Mouse (Mus musculus) gonadal fat pad, adult 2 months (tissue): ENCODE results near the gene Babam2. TPM values are rescaled to one million over a fixed set of nuclear protein-coding genes. Genes with fewer than 3 reads are reported as not detected.

ENCODE experiments used
- DNase-seq: peaks from one replicate; pipeline ENCODE4 v3.0.0-alpha.2; 2012; ENCODE audit warnings: low read depth
- polyA plus RNA-seq: library from polyadenylated mRNA; depleted of rRNA; stranded (reverse); fragments of >200 nt; gene quantifications from 2 replicates; pipeline ENCODE4 v1.2.3, GENCODE M21; 2012; rRNA removed

Babam2 gene
- polyA plus RNA-seq, result 49.0 and 49.9 TPM in 2 replicates

DNA sequence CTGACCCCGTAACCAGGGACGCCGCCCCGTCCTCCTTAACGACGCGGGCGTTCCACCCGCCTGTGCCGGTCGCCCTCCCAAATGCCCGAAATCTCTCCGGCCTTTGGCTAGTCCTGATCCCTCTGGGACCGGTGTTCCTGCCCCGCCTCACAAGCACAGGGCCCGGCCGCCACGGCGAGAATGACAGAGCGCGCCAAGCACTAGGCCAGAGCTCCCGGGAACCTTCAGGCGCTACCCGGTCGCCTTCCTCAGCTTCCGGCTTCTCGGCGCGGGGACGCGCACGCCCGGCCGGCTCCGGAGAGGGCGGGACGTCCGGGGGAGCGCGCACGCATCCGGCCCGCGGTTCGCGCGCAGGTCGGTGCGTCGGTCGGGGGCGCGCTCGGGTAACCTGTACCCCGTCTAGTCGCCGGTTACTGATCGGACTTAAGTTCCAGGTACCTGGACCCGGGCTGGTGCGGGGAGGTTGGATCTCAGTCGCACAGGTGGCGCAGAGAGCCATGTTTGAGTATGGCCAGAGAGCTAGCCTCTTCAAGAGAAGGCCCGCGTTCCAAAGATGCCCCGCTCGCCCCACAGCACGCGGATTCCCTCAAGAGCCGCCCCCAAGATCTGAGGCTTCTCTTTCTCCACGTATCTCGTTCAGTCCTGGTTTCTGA lies at the start of gene Babam2:
Gene Babam2 (plus strand): TSS at position 41 of the 653 bp plus-strand sequence.
- DNase-seq, result no peak

DNA sequence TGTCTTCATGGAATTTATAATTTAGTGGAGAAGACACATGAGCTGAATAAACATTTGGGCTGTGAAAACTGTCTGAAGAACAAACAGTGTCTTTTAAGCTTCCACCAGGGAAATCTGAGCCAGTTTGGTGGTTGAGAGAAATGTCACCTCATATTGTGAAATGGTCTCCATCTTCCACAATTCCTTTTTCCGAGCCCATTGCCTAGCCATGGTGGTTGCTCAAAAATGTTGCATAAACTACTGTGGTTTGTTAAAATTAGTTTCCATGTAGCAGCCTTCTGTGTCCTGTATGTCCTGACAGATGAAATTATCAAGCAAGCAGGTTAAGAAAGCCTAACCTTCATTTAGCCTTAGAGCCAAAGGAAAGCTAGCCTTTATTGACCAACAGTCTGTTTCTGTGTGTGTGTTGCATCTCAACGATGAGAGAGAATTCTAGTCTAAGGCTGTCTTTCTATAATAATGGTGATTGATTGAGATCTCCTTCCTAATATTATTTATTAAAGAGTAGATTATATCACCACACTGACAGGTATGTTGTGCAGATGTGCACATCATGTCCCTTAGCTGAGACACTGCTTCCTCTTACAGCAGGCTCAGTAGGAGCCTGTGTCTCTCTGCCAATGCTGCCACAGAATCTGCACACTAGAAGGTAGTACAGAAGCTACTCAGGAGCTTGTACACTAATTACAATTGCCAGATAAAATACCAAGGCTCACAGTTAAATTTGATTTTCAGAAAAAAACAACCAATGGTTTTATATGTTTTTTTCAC lies 46.8 kb upstream of the Babam2 start:
- DNase-seq, result no peak

DNA sequence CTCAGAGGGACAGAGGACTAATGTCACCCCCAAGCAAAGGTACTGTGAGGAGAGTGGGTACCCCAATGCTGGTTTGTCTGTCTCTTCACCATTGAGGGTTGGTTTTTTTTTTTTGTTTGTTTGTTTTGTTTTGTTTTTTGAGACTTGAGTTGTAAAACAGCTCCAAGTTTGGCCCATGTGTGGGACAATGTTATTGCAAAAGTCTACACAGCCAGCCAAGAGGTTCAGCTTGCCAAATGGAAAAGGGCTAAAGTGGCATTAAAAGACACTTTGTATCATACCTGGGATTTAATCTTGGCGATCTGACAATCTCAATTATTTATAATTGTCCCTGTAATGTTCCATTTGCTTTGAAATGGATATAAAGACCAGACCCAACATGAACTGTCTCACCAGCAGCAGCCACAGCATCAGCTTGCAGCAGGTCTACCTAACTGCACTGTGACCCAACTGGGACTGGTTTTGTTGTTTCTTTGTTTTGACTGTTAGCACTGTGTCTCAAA lies 41.7 kb upstream of the Babam2 start:
- peak; percentile 90 for DNase-seq

DNA sequence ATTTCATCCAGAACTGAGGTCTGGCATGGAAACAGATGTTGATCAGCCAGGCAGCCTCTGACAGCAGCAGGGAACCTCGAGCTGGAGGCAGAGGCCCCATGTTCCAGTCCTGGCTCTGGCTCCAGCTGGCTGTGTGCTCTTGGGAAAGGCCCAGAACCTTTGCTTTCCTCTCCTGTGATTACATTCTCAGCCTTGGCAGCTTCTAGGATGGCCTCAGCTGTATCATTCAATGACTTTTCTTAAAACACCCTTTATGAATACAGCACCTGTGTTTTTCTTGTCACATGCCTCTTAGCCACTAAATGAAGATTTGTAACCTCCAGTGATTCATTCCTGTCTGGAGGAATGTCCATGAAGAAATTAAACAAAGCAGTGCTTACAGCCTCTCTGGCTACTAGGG lies 31.3 kb upstream of the Babam2 start:
- no peak for DNase-seq

DNA sequence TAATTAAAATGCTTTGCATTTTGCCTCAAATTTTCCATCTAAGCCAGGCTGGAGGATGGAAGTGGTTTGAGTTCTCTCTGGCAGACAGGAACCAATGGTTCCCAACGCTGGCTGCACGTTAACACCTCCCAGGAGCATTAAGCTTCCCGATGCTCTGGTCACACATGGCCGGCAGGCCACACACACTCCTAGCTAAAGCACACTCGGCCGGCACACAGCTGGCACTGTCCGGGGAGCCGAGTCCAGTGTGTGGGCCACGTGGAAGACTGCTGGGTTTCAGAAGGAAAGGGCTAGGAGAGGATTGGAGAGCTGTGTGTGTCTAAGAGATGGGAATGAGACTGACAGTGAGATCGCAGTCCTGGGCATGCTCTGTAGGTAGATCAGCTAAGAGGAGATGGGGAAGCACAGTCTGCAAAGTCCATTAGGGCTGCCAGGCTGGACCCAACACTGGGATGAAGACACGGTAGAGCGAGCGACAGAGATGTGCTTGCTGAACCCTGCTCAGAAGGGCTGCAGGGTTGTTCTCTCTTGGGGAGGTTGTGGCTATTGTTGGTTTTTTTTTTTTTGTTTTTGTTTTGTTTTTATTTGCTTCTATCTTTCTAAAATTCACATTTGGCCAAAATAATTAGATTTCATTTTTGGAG lies 29.0 kb upstream of the Babam2 start:
- no peak for DNase-seq

DNA sequence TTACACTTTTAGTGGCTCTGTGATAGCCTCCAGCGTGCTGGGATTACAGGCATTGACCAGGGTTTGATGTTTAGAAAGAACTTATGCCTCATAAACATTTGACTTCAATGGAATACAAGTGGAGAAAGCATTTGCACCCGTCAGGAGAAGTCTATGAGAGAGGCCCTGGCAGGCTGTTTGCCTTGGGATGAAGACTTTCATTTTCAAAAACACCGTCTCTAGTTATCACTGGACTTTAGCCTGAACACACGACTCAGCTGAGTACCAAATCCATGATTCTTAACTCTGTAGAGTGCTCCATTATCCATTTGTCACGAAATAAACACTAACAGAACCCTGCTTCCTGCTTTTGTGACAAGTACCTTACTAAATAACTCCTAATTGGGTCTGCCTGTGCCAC lies 27.5 kb upstream of the Babam2 start:
- no peak for DNase-seq

DNA sequence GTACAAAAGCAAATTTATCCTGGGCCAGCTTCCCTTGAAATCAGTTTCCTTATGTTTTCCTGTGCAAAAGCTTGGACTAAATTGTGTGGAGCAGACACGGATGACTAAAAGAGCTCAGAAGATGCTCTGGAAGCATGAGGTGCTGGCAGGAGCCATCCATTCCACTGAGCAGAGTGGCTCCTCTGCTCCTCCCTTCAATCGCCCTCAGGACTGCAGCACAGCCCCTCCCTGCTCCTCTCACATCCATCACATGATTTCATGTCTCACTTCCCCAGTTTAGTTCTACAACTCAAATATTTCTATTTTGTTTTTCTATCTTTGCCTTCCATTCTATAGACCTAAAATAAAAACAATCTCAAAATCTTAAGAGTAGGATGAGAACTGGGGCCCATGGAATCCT lies 26.3 kb upstream of the Babam2 start:
- DNase-seq, result no peak

DNA sequence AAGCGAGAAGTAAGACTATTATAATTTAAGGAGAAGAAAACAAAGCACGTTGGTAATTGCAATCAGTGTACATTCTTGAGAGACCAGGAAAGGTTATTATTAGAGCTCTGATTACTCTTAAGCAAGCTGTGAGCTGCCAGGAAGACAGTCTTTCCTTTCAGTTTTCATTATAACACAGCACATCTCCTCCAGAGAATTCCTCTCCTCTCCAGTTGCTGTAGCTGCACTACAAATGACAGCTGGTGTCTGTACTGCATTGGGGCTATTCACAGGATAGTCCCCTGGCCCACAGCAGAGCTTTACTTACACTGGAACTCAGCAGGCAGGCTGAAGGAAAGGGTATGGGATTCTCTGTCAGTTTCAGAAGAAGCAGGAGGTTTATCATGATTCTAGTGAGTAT lies 24.1 kb upstream of the Babam2 start:
- no peak for DNase-seq

DNA sequence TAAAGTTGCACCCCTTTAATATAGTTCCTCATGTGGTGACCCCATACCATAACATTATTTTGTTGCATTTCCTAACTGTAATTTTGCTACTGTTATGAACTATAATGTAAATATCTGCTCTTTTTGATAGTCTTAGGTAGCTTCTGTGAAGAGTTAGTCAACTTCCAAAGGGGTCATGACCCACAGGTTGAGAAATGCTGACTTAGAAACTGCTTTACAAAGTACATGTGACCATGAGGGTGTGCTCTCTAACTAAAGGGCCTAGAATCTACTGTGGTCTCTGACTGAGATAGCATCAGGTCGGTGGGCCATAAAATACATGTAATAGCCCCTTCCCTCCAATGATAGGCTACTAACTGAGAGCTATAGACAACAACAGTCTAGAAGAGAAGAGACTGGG lies 19.5 kb upstream of the Babam2 start:
- DNase-seq, result no peak

DNA sequence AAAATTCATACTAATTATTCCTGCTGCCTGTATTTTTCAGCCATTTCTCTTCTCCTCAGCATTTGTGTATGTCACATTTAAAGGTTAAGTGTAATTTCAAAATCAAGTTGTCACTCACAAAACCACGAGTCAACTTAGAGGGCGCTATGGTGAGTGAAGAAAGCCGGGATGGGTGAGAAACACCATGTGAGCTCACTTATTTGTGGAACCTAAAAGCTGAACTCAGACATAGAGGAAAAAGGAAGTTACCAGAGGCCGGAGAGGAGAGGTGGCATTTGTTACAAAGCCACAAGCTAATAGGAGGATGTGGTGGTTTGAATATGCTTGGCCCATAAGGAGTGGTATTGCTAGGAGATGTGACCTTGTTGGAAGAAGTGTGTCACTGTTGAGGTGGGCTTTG lies 17.3 kb upstream of the Babam2 start:
- no peak for DNase-seq

DNA sequence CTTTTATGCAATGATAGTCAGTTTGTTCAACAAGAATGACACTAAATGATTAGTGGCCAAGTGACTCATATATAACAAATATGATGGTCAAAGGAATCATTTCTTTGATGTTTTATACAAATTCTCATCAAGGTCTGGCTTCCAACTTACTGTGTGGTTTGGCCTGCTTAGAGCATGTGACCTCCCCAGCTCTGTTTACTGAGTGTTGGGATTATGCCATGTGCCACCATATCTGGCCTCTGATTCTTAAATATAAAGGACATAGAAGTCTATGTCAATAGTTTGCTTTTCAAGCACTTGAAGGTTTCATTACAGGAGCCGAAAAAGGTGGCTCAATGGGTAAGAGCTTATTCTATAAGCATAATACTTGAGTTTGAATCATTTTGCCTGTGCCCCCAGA lies 15.2 kb upstream of the Babam2 start:
- DNase-seq, result no peak

DNA sequence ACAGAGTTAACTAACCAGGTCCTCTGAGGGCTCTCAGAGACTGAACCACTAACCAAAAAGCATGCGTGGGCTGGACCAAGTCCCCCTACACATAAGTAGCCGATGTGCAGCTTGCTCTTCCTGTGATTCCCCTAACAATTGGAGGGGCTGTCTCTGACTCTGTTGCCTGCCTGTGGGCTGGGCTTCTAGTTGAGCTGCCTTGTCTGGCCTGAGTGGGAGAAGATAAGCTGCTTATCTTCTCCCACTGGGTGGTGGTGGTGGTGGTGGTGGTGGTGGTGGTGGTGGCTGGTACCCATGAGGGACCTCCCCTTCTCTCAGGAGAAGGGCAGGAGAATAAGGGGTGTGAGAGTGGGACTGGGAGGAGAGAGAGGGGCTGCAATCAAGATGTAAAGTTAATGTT lies 11.4 kb upstream of the Babam2 start:
- no peak for DNase-seq

DNA sequence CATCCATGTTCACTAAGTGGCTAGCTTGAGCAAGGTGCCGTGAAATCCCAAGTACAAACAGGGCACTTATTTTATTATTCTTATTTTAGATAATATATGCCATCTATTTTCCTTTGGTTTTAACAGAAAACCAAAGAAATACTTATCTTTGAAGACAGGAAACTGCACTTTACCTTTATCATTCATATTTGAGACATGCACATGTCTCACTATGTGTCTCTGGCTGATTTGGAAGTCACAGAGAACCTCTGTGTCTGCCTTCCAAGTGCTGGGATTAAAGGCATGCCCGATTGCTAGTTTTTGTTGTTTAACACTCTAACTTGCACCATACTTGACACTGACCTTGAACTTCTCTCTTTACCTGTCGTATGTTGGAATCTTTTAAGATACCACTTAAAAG lies 9.5 kb upstream of the Babam2 start:
- DNase-seq, result no peak

DNA sequence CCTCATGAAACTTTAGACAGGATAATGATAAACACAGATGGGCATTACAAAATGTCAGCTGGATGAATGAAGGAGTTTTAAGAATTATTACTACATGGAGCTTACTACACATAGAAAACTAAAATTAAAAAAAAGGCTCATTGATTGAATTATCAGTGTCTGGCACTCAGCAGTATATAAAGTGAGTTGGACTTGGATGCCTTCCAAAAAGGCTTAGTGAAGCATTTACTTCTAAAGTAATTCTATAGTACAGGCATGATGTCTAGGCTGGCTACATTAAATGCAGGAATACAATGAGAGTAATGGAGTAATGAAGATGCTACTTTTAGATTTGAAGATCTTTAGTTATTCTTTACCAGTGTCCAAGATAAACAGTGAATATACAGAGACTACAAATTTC lies 4.3 kb upstream of the Babam2 start:
- no peak for DNase-seq

DNA sequence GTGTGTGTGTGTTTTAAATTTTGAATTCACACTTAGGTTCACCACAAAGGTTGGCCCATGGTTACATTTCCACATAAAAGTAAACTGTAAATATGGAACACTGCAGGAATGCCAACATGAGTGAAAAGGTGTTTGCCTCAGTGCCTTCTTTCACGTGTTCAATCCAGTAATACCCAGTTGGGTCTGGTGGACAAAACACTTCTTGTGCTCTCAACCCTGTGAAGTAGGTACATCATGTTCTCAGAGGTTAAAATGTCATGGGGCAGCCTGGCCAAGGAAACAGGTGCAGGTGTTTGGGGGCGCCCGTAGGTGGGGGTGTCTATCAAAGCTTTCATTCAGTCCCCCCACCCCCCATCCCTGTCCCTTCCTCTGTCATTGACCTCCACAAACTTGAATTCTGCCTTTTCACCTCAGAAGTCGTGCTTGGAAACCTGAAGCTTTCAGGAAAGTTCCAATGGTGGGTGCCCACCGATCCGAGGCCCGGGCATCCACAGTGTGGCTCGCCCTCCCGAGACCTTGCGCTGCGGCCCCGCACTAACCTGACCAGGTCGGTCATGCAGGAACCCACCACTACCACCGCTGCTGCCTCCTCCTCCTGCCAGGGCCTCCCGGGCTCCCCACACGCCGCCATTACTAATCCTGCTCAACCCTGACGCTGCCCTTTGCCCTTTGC lies 377 bp upstream of the Babam2 start, which contains the start of gene Rbks:
Gene Rbks (minus strand): TSS at position 657 of the 673 bp plus-strand sequence.
- no peak for DNase-seq

DNA sequence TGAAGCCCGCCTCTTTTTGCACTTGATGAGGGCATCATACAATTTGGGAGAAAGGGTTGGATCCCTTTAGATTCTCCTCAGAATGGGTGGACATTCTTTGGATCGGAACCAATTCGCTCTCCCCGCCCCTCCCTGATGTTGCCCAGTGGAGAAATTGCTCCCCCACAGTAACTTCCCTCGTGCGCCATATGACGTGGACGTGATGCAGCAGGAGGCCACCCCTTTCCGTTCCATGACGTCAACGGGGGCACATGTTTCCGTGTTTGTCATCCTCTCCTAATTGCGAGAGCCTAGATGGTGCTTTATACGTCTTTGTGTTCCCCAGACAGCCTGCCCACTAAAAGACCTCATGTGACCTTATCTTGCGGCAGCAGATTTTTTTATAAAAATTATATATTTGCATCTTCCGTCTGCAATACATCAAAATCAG lies 828 bp downstream of the Babam2 start:
- no peak for DNase-seq

DNA sequence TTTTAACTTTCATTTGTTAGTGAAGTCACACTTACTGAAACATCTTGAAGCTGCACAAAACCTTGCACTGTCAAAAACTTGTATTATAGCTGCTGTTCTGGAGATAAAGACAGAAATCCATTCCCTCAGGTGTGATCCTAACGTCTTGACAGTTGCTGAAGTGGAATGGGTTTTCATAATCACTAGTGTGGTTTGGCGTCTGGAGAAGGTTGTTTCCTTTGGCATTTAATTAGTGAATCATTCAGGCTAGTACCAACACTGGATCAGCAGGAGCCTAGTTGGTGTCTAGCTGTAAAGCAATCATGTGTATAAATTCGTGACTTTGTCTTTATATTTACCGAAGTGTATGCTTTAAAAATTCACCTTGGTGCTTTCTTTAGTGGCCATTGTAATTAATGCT lies 1.4 kb downstream of the Babam2 start:
- DNase-seq, result peak; percentile 49

DNA sequence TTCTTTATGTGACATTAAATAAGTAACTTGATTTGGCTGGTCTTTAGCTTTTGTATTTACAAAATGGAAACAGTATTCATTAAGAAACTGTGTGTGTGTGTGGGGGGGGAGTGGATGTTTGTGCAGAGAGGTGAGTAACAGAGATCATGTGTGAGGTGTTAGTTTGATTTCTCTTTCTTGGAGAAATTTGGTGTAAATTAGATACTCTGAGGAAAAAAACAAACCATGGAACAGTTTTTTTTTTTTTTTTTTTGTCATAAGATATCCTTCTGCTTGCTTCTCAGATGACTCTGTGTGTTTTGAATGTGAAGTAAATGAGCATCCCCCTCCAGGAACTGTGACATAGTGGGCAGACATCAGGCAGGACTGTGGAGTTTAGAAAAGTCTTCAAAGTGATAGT lies 1.9 kb downstream of the Babam2 start:
- DNase-seq, result no peak

DNA sequence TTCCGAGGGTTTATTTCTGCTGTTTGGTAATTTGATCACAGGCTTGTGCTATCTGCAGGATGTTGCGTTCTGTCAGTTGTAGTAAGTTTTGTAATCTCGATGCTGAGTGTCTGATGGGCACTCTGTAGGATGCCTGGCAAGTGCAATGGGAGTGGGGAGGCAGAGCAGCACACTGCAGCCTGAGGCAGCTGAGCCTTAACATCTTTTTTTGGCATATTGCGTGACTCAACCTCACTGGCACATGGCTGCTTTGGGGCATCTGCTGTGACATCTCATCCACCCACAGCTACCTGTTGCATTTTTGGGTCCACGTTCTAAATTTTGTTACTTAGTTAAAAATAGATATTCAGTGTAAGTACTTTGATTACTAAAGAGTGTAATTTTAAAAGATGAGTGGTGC lies 7.5 kb downstream of the Babam2 start:
- DNase-seq, result no peak

DNA sequence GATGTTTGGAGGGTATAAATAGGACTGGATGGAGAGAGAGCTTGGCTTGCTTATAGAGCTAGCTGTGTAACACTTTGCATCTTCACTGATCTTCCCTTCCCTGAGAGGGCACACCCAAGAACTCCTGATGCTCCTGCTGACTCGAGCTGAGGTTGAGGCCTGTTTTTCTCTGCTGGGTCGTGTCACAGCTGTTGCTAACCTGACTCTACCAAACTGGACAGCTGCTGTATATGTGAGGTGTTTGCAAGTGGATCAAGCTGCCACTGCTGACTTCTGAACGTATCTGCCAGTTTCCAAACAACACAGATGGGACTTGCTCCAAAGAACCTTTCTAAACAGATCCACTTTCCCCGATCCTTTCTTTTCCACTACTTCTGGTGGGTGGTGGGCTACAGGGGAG lies 9.3 kb downstream of the Babam2 start:
- no peak for DNase-seq

DNA sequence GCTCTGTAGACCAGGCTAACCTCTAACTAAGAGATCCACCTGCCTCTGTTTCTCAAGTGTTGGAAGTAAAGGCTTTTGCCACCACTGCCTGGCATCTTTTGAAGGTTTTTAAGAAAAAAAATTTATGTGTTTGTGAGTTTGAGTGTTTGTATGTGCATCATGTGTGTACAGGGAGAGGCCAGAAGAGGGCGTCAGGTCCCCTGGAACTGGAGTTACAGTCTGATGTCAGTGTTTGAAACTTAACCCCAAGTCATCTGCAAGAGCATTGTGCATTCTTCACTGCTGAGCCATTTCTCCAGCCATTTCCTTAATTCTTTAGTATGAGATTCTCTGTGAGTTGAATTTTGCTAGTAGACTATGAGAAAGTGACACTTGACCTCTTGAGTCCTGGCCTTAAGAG lies 11.9 kb downstream of the Babam2 start:
- DNase-seq, result no peak

DNA sequence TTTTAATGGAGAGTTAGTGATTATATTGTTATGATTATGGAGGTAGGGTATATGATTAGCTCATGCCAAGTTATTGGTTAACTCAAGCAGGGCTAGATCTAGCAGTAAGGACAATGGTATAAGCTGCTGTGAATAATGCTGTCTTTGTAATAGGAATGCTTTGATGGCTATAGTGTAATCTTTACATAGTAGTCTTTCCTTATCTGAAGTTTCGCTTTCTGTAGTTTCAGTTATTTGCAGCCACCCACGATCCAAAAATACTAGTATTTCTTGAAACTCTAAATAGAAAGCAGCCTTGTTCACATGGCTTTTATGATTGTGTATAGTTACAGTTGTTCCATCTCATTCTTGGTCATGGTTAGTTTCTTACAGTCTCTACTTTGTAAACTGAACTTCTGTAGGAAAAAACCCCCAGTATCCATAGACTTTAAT lies 15.8 kb downstream of the Babam2 start:
- no peak for DNase-seq
